Mouse (Mus musculus) stomach, postnatal 0 days (tissue): ENCODE data around the gene Ppp2r1b.

Experiments used
- CTCF ChIP-seq: IDR thresholded peaks from 2 replicates; pipeline ENCODE4 v1.5.1; 2016; ENCODE audit warnings: antibody characterized with exemption, low read depth, mild to moderate bottlenecking, moderate library complexity
- EP300 ChIP-seq: optimal IDR thresholded peaks from 2 replicates; pipeline ENCODE3; 2016; ENCODE audit warnings: antibody characterized with exemption

DNA sequence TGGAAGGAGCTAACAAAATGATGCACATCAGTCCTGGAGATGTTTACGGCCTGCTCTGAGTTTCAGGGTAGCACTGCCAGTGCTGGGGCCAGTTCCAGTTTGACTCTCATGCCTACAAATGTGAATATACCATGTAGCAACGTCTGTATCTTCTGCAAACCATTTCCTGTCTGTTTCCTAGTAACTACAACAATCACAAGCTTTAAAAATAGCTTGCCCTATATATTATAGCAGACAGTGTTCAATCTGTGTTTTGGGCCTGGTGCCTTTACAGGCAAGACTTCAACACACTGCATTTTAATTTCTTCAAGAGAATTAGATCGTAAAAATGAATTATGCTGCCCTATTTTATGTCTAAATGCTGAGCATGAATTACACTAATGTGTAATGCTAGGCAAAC, 60.2 kb downstream of the Ppp2r1b start:
- TF ChIP-seq CTCF (no peak), EP300 (no peak)
